Mouse (Mus musculus) urinary bladder, postnatal 14 days (tissue): ENCODE data around the gene Ccdc9.
"Not testable (repeated sequence)": the region's sequence is repeated elsewhere in the genome, so short reads cannot be mapped to it uniquely, and the experiment has no call there.

Experiments used
- DNase-seq: peaks from one replicate; pipeline ENCODE4 v3.0.0; 2021; ENCODE audit warnings: low spot score

Ccdc9 gene

DNA sequence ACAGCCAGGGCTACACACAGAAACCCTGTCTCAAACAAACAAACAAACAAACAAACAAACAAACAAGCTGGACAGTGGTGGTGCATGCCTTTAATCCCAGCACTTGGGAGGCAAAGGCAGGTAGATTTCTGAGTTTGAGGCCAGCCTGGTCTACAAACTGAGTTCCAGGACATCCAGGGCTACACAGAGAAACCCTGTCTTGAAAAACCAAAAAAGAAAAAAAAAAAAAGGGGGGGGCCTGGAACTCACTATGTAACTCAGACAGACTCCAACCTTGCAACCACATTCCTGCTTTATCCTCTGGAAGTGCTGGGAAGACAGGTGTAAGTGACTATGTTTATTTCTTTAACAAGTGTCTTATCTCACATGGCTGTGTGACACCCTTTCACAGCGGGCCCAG lies 21.5 kb upstream of the Ccdc9 start, which contains the start of gene Bbc3:
Bbc3 (plus strand) TSS at position 301 of the 400 bp plus-strand sequence.
- not testable (repeated sequence) for DNase-seq

DNA sequence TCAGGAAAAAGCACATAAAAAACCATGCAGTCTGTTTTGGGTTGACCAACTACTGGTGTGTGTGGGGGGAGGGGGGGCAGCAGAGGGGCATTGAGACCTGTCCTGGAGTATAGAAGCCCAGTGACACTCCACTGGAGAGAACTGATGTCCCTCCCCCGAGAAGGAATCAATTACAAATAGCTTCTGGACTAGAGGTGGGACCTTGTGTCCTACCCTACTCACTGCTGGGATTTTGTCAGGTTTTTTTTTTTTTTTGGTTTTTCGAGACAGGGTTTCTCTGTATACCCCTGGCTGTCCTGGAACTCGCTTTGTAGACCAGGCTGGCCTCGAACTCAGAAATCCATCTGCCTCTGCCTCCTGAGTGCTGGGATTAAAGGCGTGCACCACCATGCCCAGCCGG lies 20.5 kb upstream of the Ccdc9 start:
- not testable (repeated sequence) for DNase-seq

DNA sequence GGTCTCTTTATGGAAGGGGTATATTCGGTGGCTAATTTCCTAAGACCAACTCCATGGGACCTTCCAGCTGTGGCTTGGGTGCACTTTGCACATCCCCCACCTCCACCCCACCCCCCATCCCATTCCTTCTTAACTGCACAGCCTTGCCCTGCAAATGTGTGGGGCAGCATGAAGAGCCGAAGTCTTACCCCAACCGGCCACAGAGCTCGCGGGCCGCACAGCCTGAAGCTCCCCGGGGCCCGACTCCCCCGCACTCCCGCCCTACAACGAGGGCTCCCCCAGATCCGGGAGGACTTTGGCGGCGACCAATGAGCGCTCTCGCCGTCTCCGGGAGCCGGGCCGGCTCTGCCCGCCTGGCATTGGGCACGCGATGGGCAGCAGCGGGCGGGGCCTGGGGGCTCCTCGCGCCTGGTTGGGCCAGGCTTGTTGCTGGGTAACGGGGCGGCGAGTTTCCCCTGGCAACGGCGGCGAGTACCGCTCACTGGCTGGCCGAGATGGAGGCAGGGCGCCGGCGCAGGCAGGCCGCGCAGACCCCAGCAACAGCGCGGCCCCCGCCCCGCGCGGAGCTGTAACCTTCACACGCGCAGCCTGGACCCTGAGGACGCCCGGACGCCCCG lies 12.9 kb upstream of the Ccdc9 start:
- peak; percentile 85 for DNase-seq

DNA sequence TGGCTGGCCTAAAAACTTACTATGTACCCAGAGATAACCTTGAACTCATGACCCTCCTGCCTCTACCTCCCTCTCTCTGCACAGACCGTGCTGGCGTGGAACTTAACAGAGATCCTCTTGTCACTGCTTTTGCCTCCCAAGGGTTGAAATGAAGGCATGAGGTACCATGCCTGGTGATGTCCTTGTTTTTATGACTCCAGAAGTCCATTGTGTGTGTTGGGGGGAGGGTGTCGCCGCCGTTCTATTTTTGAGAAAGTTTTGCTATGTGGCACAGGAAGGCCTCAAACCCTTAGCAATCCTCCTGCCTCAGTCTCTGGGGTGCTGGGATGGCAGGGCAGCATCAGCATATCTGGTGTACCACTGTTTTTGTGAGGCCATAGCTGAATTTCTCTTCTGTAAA lies 12.3 kb upstream of the Ccdc9 start:
- DNase-seq: no peak

DNA sequence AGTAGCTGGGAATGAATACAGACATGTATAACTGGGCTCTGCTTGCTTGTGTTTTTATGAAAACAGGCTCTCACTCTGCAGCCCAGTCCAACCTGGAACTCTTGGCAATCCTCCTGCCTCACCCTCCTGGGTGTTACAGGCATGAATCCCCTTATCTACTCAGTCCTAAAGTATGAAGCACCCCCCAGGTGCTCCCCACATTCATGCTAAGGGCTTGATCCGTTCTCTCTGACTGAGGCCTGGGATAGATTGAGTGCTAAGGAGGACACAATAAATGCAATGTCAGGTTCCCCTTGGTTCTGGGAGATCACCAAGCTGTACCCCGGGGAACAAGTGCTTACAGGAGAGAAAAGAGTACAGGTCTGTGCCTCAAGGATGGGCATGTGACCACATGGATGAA lies 11.0 kb upstream of the Ccdc9 start:
- no peak for DNase-seq

DNA sequence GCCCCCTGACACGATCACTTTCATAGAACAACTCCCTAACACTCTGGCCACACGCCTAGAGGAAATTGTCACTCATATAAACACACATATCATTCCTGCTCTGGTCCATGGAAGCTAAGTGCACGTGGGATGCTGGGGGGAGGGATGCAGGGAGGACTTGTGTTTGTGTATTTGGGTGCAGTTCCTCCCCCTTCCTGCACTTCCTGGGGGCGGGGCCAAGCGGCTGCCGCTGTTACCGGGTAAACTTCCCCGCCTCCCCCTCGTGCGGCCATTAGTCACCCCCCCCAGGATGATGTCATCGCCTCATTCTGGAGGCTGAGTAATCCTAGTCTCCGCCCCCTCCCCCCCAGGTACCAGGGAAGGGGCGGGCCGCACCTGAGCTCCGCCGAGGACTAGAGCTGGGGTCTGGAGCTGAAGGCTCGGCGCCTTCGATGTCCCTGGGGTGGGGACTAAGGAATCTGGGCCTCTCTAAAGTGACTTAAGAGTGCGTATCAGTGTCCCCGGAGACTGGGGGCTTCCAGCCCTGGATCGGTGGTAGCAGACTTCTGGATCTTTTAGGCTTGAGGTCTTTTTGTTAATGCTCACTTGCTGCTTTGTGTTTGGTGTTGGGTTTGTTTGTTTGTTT lies 10.3 kb upstream of the Ccdc9 start:
- peak; percentile 92 for DNase-seq

DNA sequence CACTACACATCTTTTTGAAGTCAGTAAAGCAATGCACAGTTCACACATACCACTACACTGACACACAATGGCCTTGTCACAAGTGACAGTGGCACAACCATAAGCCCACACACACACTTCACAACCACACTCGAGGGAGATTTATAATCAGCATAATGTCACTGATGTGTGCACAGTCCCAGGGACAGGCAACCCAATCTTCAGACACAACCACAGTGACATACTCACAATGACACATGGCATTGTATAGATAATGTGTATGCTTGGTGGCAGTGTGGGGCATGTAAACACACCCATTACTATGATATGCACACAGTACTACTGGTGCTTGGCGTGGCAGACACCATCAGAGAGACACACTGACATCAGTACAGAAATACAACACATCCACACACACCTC lies 9.6 kb upstream of the Ccdc9 start:
- no peak for DNase-seq

DNA sequence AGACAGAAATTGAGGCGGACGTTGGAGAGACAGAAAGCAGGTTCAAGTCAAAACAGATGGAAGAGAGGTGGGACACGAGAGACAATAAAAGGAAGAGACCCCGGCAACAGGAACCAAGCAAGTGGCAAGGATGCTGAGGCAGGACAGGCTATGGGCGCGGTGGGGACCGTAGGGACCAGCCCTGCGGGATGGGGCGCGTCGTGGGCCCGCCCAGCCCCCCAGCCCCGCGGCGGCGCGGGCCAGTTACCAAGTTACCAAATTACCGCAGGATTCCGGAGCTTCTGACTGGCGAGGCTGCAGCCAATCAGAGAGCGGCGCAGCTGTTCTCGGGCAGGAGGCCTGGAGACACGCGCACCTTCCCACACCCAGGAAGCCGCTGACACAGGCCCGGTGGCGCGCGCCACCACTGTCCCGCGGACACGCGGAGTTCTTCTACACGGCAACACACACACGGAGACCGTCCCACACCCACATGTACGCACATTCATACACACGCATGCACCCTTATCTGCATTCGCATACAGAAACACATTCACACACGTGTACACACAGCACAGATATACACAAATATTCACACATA lies 8.8 kb upstream of the Ccdc9 start:
- DNase-seq: peak; percentile 83

DNA sequence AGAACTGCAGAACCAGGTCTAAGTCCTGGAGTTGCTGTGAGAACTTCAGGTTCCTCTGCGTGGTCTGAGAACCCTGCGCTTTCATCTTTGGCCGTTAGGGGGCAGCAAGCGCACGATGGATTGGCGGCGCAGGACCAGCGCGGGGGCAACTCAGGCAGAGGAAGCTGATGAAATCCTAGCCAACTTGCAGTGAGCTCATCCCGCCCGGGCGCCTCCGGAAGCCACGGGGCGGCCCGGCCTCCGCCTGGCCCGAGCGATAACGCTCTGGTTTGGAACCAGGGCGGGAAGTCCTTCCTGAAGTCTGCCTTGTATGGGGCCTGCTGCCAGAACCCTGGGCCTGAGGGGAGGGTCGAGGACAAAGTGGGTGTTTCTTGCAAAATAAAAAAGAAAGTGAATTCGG lies 8.2 kb upstream of the Ccdc9 start:
- DNase-seq: peak; percentile 95

DNA sequence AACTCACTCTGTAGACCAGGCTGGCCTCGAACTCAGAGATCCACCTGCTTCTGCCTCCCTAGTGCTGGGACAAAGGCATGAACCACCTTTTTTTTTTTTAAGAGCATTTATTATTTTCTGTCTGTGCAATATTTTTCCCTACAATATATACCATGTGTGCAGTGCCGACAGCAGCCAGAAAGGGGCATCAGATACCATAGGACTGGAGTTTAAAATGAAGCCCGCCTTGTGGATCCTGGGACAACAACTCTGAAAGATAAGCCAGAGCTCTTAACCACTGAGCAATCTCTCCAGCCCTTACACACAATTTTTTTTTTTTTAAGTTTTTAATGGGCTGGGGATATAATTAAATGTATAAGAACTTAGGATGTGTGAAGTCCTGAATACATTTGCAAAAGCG lies 7.8 kb upstream of the Ccdc9 start:
- DNase-seq: no peak

DNA sequence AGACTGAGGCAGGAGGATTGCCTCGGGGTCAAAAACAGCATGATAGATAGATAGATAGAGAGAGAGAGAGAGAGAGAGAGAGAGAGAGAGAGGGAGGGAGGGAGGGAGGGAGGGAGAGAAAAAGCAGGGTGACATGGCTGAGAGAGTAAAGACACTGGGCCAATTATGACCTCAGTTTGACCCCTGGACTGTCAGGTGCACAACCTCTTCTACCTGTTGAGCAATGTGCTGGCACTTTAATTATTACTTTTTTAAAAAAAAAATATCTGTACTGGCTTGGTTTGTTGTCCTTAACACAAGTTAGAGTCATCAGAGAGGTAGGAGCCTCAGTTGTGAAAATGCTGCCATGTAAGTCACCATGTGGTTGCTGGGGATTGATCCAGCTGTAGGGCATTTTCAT lies 1.2 kb upstream of the Ccdc9 start:
- DNase-seq: no peak

DNA sequence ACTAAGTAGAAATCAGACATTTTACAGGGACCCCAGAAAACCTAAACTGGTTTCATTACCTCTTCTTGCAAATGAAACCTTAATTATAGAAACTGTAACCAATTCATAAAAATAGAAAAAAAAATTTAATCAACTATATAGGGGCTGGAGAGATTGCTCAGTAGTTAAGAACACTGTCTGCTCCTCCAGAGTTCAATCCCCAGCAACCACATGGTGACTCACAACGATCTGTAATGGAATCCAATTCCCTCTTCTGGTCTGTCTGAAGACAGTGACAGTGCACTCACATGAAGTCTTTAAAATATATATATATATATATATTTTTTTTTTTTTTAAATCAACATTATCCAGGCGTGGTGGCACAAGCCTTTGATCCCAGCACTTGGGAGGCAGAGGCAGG lies 421 bp upstream of the Ccdc9 start:
- no peak for DNase-seq

DNA sequence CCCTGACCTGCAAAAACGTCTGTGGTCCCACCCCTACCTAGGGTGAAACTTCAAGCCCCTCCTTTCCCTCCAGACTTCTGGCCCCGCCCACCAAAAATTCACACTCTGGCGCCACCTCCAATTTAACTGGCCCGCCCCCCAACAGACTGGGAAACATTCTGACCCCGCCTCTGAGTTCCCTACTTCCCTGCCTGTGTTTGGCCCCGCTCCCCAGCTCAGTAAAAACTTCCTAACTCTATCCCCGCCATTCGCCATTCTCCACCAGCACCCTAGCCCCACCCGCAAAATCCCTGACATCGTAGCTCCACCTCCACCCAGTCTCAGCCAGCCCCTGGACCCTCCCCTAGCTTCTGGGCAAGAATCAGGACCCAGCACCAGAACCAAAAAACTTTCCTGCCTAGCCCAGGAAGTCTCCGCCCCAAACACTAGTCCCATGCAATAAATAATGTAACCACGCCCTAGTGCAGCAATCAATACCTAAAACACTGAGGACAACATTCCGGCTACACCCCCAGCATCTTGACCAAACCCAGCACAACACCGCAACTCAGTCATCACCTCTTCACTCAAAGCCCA lies 1.1 kb downstream of the Ccdc9 start:
- DNase-seq: peak; percentile 82

DNA sequence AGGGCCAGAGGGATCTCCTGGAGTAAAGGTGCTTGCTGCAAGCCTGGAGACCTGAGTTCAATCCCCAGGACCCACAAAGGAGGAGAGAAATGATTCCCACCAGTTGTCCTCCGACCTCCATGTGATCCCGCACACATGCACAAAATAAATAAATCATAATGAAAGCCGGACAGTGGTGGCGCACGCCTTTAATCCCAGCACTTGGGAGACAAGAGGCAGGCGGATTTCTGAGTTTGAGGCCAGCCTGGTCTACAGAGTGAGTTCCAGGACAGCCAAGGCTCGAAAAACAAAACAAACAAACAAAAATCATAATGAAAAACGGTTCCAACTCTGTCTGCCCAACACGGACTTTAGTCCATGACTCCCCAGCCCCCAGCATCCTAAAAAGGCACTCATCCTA lies 1.7 kb downstream of the Ccdc9 start:
- DNase-seq: no peak

DNA sequence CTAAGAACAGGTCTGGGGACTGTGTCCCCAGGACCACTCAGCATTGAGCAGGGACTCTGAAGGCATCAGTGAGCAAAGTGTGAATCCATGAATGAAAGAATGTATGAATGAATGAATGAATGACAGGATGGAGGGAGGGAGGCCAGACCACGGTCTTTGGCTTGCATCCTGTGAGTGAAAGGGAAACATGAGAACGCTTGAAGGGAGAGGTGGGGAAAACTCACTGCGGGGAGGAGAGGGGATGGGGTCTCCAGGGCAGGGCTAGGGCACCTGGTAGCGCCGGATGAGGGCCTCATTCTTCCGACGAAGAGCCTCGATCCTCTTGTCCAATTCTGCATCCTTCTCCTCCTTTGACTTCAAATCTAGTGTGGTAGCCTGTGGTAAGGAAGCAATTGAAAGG lies 2.6 kb downstream of the Ccdc9 start:
- no peak for DNase-seq

DNA sequence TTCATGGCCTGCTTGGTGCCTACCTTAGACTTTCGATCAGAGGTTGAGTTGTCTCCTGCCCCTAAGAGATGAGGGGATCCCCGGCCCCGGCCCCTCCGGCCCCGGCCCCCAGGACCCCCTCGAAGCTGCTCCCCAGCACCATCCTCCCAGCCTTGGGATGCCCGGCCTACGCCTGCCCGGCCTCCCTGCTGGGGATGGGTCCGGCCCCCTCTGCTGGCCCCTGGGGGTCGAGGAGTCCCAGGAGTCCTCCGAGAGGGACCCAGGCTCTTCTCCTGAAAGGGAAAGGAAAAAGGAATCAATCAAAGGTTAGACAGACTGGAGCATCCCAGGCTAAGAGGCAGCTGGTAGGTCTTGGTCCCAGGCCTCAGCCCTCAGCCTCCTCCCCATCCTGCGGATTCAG lies 4.3 kb downstream of the Ccdc9 start:
- DNase-seq: no peak

DNA sequence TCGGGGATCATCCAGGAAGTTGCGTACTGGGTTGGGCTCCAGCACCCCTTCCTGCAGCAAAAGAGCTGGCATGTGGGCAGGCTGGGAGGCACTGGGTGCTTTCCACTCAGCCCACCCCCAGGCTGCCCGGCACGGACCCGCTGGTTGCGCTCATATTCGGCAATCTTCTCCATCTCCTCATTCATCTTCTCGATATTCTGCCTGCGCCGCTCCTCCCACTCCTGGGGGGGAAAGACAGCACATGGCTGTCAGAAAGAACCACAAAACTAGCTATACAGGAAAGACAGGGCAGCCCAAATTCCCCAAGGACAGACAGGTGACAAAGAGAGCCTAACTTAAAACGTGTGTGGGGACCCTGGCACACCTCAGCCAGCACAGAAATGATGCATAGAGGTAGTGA lies 5.9 kb downstream of the Ccdc9 start:
- DNase-seq: no peak

DNA sequence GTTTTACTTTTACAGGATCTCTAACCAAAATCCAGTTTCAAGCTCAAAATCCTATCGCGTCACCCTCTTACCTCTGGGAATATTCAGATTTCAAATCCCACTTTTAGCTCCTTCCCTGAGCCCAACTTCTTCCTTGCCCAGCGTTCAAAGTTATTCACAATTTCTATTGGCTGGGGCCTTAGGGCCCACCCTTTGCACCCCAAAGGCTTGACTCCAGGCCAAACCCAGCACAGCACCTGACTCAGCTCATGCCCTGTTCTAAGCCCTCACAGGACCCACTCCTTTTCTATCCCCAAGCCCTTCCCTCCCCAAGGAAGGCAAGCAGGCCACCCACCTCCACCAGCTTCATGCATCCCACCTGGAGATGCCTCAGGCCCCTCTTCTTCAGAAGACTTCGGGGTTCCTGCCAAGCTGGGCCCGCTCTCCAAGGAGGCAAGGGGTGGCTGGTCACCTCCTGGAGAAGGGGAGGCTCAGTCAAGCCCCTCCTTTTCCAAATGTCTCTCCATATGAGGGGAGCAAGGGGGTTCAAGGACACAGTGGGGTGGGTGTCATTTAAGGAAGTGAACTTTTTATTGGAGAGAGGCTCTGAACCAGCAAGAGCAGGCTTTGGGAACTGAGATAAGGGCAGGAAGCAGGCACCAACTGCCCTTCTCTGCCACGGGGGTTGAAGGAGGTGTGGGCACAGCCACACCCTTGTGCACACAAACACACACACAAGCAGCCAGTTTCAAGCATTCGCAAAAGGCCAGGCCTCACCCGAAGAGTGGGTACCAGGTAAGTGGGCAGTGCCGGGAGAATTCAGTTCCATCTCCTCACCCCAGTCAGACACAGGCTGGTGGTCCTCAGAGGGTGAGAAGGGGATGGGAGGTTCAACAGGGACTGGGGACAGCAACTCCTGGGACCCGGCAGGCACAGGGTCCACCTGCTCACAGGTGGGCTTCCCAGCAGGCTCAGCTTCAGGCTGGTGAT lies 11.4 kb downstream of the Ccdc9 start:
- DNase-seq: no peak

DNA sequence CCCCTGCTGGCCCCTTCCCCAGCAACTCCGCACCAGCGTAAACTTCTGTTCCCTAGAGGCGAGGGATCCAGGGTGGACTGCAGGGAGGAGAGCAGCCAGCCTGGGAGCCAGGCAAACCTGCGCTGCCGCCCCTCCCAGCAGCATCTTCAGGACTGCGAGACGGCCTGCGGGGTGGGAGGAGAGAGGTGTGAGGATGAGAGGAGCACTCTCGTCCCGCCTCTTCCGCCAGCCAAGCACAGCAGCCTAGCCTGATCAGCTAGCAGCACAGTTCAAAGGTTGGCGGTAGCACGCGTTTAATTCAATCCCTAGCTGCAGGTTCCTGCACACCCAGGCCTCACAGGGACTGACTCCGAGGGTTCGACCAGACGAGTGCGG lies 12.8 kb downstream of the Ccdc9 start:
- peak; percentile 63 for DNase-seq

DNA sequence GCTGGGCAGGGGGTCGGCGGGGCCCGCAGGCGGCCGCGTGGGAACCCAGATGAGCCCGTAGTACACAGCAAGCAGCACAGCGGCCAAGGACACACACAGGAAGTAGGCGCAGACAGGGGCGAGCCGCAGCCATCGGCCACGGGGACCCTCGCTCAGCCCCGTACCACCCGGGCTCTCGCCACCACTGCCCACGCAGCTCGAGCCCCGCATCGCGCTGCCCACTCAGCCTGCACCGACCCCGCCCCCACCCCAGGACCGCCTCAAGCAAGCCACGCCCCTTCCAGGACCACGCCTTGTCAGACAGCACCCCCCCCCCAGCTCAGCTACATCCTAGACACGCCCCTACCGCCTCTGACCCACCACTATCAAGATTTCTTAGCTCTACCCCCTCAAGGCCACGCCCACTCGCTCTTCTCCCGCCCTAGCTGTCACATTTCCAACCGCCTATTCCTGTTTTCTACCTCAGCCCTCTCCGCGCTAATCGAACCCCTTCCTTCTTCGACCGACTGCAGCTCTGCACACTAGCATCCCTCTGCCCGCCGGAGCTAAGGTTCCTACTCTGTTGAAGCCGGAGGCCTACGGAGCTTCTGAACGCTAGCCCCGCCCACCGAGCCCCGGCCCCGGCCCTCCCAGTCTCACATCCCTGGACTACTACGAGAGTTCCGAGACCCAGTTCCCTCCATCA lies 13.4 kb downstream of the Ccdc9 start, which contains the start of gene Inafm1:
Inafm1 (minus strand) TSS at position 537 of the 685 bp plus-strand sequence.
- peak; percentile 92 for DNase-seq

DNA sequence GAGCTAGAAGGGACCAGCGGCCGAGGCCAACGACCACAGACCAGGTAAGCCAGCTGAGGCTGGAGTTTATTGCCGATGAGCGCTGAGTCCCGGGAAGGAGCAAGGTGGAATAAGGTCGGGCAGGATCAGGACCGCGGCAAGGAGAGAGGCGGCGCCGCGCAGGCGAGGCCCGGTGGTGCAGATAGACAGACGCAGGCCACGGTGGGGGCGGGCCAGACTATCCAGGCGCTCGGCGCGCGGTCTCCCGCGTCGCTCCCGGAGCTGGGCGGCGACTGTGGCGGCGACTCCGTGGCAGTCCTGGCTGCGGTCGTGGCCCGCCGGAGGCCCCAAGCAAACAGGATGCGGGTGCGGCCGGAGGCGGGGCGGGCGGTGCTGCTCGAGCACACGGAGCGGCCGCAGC lies 13.9 kb downstream of the Ccdc9 start:
- peak; percentile 73 for DNase-seq

DNA sequence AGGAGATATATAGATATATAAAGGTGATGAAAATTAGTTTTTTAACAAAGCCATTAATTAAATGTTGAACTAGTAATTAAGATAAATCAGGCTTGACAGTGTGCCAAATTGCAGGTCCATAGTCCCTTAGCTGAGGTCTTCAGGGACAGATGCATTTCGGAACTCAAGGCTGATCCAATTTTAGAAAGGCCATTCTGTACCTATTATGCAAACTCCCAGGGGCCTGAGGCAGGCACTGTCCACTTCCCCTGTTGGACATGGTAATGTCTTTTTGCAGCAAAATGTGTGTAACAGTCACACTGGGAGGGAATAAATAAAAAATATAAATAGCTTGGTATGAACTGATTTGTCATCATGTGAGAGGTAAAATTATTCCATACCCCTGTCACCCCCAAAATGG lies 15.5 kb downstream of the Ccdc9 start:
- DNase-seq: no peak
